Mouse (Mus musculus): ENCODE data around the gene Zdhhc25. TPM values are rescaled to one million over a fixed set of nuclear protein-coding genes. Genes with fewer than 3 reads are reported as not detected.

The Zdhhc25 gene
- polyA plus RNA-seq (2016; fragmentation: Nextera tagmentation; extraction: Ambion mirVana) = not detected in 2 replicates

DNA sequence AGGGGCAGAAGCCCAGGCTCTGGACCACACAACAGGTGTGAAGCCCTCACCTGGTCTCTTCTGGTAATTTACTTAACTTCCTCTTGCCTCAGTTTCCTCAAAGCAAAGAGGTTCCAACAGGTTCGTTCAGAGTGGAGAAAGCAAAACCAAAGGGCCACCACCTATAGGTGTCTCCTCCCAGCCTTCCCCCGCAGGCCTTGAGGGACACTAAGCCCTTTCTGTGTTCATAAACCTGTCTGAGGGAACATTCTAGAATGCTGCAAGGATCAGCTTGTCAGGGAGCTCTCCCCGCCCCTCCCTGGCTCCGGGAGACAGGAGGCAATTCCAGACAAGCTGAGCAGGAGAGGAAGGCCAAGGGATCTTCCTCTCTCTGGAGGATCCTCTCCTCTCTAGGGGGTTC is at the start of gene Zdhhc25:
TSS of gene Zdhhc25 (plus strand) at position 301 of the 400 bp plus-strand sequence.
- H3K9me3 ChIP-seq = no peaks in the 10 kb centered on the region
- H3K36me3 ChIP-seq (replicated peaks) = no peaks in the 10 kb centered on the region
- no peak for DNase-seq (ENCODE audit: low spot score)
- H3K4me3 ChIP-seq = no peak within 1 kb of the TSS
- 90% methylated on average over 4 of the region's 4 CpGs for WGBS
- no peak within 1 kb of the TSS for H3K27ac ChIP-seq (replicated peaks)
- no peaks in the 10 kb centered on the region for H3K27me3 ChIP-seq (replicated peaks; ENCODE audit: low read depth, poor library complexity, severe bottlenecking)
- no peaks in the 10 kb centered on the region; the same call in 1 of the 2 replicates for H3K4me1 ChIP-seq

DNA sequence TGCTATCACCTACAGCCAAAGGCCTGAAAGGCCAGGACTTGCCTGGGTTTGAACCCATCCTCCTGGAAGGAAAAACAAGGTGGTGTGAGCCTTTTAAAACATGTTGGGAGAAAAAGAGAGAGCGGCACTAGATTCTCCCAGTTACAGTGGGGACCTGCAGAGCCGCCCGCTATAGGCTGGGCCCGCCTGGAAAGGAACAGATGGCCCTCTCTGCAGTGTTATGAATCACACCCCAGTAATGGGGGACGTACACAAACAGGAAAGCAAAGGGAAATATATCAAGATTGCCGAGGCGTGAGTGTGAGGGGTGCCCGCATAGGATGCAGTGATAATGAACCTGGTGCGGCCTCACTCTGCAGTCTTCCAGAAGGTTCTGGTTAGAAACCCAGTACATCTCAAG is 47.2 kb upstream of the Zdhhc25 start:
- WGBS = 90% methylated on average over 9 of the region's 9 CpGs
- Histone ChIP-seq H3K4me1 (no peaks in the 10 kb centered on the region), H3K36me3 (replicated peaks) (no peaks in the 10 kb centered on the region), H3K9me3 (no peaks in the 10 kb centered on the region), H3K4me3 (no peak overlapping the region), H3K27me3 (replicated peaks; ENCODE audit: low read depth, poor library complexity, severe bottlenecking) (no peaks in the 10 kb centered on the region), H3K27ac (replicated peaks) (no peak overlapping the region)
- DNase-seq (ENCODE audit: low spot score) = no peak

DNA sequence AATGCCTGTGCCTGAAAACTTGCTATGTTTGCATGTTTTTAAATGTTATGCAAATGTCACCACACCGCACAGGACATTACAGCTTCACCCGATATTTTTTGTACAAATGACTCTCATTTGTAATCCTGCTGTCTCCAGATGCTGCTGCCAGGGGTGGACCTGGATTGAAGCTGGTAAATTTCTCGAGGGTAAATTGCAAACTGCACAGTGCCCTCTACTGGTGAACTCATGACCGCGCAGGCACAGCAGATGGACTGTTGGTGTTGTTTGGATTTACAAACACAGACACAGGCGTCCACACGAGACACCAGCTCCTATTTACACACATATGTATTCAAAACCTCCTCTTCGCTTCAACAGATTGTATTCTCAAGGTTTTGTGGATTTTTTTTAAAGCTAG is 44.6 kb upstream of the Zdhhc25 start:
- WGBS = 23% methylated on average over 8 of the region's 8 CpGs
- no peak overlapping the region for H3K27ac ChIP-seq (replicated peaks)

GRCm38 (mm10) chr15:88560637-88561036 is 39.5 kb upstream of the Zdhhc25 start:
- Histone ChIP-seq H3K36me3 (replicated peaks) (no peaks in the 10 kb centered on the region), H3K9me3 (no peaks in the 10 kb centered on the region), H3K27ac (replicated peaks) (no peak overlapping the region), H3K27me3 (replicated peaks; ENCODE audit: low read depth, poor library complexity, severe bottlenecking) (0 out of 2 replicates have a peak, but pooled peaks cover 9% of the 10 kb centered on the region), H3K4me1 (peaks cover 18% of the 10 kb centered on the region), H3K4me3 (no peak overlapping the region)
- 61% methylated on average over 6 of the region's 6 CpGs for WGBS
- DNase-seq (ENCODE audit: low spot score) = no peak

More for the DNA sequence above, 44.6 kb upstream of the Zdhhc25 start:
- Histone ChIP-seq H3K36me3 (replicated peaks) (no peaks in the 10 kb centered on the region), H3K9me3 (no peaks in the 10 kb centered on the region), H3K27me3 (replicated peaks; ENCODE audit: low read depth, poor library complexity, severe bottlenecking) (no peaks in the 10 kb centered on the region), H3K4me1 (peaks cover 7% of the 10 kb centered on the region), H3K4me3 (no peak overlapping the region)
- DNase-seq (ENCODE audit: low spot score) = peak; percentile 54

DNA sequence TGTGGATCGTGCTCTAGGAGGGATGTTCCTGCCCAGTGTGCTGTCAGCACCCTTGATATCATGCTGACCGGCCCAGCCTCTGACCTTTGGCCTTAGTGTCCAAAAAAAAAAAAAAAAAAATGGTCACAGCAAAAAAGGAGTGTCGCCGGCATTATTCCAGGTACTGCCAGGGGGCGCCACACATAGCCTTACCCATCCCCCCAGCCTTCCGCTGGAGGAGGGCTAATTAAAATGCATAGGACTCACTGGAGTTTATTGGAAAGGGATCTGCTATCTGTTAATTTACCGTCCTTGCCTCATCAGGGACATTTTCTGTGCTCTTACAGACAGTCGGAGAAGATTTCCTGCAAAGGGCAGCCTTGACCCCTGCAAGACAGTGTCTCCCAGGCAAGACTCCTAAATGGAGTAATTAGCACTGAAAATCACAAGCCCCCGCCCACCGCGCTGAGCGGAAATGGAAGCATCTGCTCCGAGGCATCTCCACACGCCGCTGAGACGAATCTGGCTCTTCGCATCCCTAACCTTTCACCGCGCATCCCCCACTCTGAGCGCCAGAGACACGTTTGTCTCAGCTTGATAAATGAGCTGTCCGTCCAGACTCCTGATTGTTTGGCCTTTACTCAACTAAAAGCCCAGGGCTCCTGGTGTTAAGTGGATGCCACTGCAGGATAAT is 38.9 kb upstream of the Zdhhc25 start:
- WGBS = 6% methylated on average over 22 of the region's 22 CpGs
- DNase-seq (ENCODE audit: low spot score) = peak; percentile 41
- no peak overlapping the region for H3K27ac ChIP-seq (replicated peaks)
- no peaks in the 10 kb centered on the region for H3K36me3 ChIP-seq (replicated peaks)
- H3K4me3 ChIP-seq = peak overlapping the region; percentile 38
- H3K9me3 ChIP-seq = no peaks in the 10 kb centered on the region
- H3K27me3 ChIP-seq (replicated peaks; ENCODE audit: low read depth, poor library complexity, severe bottlenecking) = 0 out of 2 replicates have a peak, but pooled peaks cover 9% of the 10 kb centered on the region
- H3K4me1 ChIP-seq = peaks cover 18% of the 10 kb centered on the region

GRCm38 (mm10) chr15:88565307-88565706 is 34.8 kb upstream of the Zdhhc25 start:
- Histone ChIP-seq H3K4me1 (peaks cover 13% of the 10 kb centered on the region), H3K4me3 (no peak overlapping the region), H3K9me3 (no peaks in the 10 kb centered on the region), H3K36me3 (replicated peaks) (no peaks in the 10 kb centered on the region), H3K27ac (replicated peaks) (no peak overlapping the region), H3K27me3 (replicated peaks; ENCODE audit: low read depth, poor library complexity, severe bottlenecking) (0 out of 2 replicates have a peak, but pooled peaks cover 9% of the 10 kb centered on the region)
- 88% methylated on average over 9 of the region's 9 CpGs for WGBS
- DNase-seq (ENCODE audit: low spot score) = no peak

DNA sequence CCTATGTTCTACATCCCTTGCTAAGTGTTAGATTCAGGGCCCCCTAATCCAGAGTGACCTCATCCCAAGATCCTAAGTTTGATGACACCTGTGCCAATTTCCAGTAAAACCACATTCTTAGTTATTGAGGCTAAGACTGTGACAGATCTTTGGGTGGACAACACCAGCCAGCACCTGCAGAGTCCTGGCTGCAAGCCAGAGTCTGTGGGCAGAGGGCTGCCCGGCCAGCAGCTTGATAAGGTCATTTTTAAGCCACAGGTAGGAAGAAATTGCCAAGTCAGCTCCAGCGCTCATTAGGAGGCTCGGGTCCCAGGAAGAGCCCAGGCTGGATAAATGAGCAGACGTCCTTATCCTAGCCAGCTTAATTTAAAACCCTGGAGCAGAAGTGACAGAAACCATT is 34.3 kb upstream of the Zdhhc25 start:
- 80% methylated on average over 4 of the region's 4 CpGs for WGBS
- Histone ChIP-seq H3K27me3 (replicated peaks; ENCODE audit: low read depth, poor library complexity, severe bottlenecking) (0 out of 2 replicates have a peak, but pooled peaks cover 9% of the 10 kb centered on the region), H3K4me1 (peaks cover 8% of the 10 kb centered on the region), H3K36me3 (replicated peaks) (no peaks in the 10 kb centered on the region), H3K27ac (replicated peaks) (no peak overlapping the region), H3K9me3 (no peaks in the 10 kb centered on the region), H3K4me3 (no peak overlapping the region)
- no peak for DNase-seq (ENCODE audit: low spot score)

DNA sequence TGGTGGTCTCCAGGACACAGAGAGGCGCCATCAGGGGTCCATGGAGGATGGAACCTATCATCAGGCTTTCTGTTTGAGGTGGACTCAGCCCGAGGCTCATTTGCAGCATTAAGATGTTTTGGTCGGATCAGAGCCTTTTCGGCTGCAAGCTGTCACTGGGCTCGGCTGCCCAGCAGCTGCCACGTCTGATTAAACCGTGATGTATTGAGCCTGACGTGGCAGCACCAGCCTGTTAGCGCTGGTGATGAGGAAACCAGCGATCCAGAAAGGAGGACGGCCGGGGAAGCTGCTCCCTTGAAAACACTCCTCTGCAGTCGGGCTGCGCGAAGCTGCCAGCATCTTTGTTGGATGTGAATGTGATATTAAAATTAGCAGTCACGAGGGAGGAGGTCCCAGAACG is 29.4 kb upstream of the Zdhhc25 start:
- Histone ChIP-seq H3K27ac (replicated peaks) (no peak overlapping the region), H3K36me3 (replicated peaks) (no peaks in the 10 kb centered on the region), H3K4me3 (no peak overlapping the region), H3K9me3 (no peaks in the 10 kb centered on the region), H3K27me3 (replicated peaks; ENCODE audit: low read depth, poor library complexity, severe bottlenecking) (no peaks in the 10 kb centered on the region), H3K4me1 (no peaks in the 10 kb centered on the region)
- WGBS = 79% methylated on average over 17 of the region's 17 CpGs
- no peak for DNase-seq (ENCODE audit: low spot score)

- no peak for DNase-seq (ENCODE audit: low spot score)
- Histone ChIP-seq H3K36me3 (replicated peaks) (no peaks in the 10 kb centered on the region), H3K27ac (replicated peaks) (no peak overlapping the region), H3K4me1 (no peaks in the 10 kb centered on the region), H3K27me3 (replicated peaks; ENCODE audit: low read depth, poor library complexity, severe bottlenecking) (no peaks in the 10 kb centered on the region), H3K4me3 (no peak overlapping the region), H3K9me3 (no peaks in the 10 kb centered on the region)
- 88% methylated on average over 6 of the region's 6 CpGs for WGBS
Observed at GRCm38 (mm10) chr15:88579461-88579860, 20.6 kb upstream of the Zdhhc25 start.

DNA sequence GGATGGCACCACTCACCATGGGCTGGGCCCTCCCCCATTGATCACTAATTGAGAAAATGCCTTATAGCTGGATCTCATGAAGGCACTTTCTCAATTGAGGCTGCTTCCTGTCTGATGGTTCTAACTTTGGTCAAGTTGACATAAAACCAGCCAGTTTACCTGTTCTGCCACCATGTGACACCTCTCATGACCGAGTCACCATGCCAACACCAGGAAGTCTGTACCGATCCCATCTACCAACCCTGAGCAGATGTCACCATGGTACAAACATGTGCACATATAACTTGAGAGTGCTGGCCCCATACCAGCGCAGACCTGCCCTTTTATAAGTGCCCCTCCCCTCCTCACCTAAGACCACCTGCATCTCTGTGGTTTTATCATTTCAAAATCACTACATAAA is 2.4 kb downstream of the Zdhhc25 start:
- H3K9me3 ChIP-seq = no peaks in the 10 kb centered on the region
- no peaks in the 10 kb centered on the region for H3K36me3 ChIP-seq (replicated peaks)
- no peak overlapping the region for H3K27ac ChIP-seq (replicated peaks)
- no peaks in the 10 kb centered on the region for H3K27me3 ChIP-seq (replicated peaks; ENCODE audit: low read depth, poor library complexity, severe bottlenecking)
- no peak for DNase-seq (ENCODE audit: low spot score)
- H3K4me3 ChIP-seq = no peak overlapping the region
- WGBS = 92% methylated on average over 3 of the region's 3 CpGs
- H3K4me1 ChIP-seq = no peaks in the 10 kb centered on the region; the same call in 1 of the 2 replicates

- WGBS = 79% methylated on average over 9 of the region's 9 CpGs
- no peaks in the 10 kb centered on the region for H3K9me3 ChIP-seq
- no peaks in the 10 kb centered on the region for H3K27me3 ChIP-seq (replicated peaks; ENCODE audit: low read depth, poor library complexity, severe bottlenecking)
- no peak for DNase-seq (ENCODE audit: low spot score)
- H3K36me3 ChIP-seq (replicated peaks) = no peaks in the 10 kb centered on the region
- no peak overlapping the region for H3K4me3 ChIP-seq
- no peak overlapping the region for H3K27ac ChIP-seq (replicated peaks)
- no peaks in the 10 kb centered on the region; the same call in 1 of the 2 replicates for H3K4me1 ChIP-seq
Observed at GRCm38 (mm10) chr15:88603091-88603732, 3.1 kb downstream of the Zdhhc25 start.

DNA sequence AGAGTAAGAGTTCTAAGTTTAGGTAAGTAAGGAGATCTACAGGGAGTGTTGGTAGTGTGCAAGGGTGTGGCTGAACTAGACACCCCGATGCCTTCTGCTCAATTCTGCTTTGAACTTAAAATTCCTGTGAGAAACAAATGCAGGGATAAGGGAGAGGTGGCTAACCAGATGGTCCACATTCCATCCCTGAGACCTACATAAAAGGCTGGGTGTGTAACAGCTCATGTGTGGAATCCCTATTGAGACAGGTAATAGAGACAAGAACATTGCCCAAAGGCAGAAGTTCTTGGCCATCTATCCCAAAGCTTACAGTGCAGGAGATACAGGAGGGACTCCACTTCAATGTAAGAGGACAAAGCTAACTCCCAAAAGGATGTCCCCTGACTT is 3.6 kb downstream of the Zdhhc25 start:
- no peaks in the 10 kb centered on the region for H3K9me3 ChIP-seq
- H3K4me3 ChIP-seq = no peak overlapping the region
- H3K4me1 ChIP-seq = no peaks in the 10 kb centered on the region; the same call in 1 of the 2 replicates
- WGBS = 78% methylated on average over 1 of the region's 1 CpGs
- no peak for DNase-seq (ENCODE audit: low spot score)
- no peaks in the 10 kb centered on the region for H3K36me3 ChIP-seq (replicated peaks)
- no peak overlapping the region for H3K27ac ChIP-seq (replicated peaks)
- no peaks in the 10 kb centered on the region for H3K27me3 ChIP-seq (replicated peaks; ENCODE audit: low read depth, poor library complexity, severe bottlenecking)

Measured in embryonic facial prominence, embryonic 10.5 days (tissue).